Mouse (Mus musculus) layer of hippocampus, postnatal 36 days (tissue): ENCODE results near the gene Vmn2r96. TPM values are rescaled to one million over a fixed set of nuclear protein-coding genes. Genes with fewer than 3 reads are reported as not detected.
"Not testable (repeated sequence)": the region's sequence is repeated elsewhere in the genome, so short reads cannot be mapped to it uniquely, and the experiment has no call there.

Experiments
- DNase-seq, 2 experiments: peaks; one replicate each; pipeline ENCODE4 v3.0.0; 2022
- total RNA-seq, 2 experiments: library from RNA; stranded (reverse); gene quantifications; 2 replicates each; pipeline ENCODE4 v1.2.3; 2021

Gene Vmn2r96
- not detected for total RNA-seq

DNA sequence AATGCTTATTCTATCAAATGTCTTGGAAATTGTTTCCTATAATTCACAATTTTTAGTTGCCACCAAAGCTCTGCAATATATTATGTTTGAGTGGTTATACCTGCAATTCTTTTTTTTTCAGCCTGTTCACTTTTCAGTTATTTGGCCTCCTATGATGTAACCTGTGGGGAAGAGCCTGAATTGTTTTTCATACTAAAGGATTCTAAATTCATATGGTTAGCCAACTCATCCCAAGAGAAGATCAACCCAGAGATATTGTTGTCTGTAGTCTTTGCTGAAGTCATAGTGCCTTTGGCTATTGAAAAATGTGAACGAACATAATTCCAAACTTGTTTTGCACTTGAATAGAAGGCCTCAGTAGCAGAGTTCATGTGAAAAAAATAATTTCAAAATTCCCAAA is at the start of gene Vmn2r96:
Vmn2r96 (plus strand) TSS at position 301 of the 400 bp plus-strand sequence.
- DNase-seq, result not testable (repeated sequence)

GRCm38 (mm10) chr17:18523371-18523770 is 49.6 kb upstream of the Vmn2r96 start:
- DNase-seq, result no peak

DNA sequence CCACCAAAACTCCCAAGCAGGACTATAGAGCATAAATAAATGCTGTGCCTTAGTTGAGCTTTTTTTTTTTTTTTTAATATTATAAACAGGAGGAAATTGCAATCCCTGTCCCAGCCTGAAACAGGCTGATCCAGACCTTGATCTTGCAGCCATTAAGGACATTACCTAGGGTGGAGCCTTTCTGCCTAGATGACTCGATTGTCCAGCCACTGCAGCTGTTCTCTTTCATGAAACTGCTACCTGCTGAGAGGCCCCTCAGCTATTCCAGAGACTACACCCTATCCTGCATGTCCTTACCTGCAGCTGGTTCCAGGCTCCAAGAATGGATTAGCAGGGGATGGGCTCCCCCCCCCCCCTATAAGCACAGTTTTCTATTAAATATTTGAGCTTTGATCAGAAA is 49.0 kb upstream of the Vmn2r96 start:
- no peak for DNase-seq

DNA sequence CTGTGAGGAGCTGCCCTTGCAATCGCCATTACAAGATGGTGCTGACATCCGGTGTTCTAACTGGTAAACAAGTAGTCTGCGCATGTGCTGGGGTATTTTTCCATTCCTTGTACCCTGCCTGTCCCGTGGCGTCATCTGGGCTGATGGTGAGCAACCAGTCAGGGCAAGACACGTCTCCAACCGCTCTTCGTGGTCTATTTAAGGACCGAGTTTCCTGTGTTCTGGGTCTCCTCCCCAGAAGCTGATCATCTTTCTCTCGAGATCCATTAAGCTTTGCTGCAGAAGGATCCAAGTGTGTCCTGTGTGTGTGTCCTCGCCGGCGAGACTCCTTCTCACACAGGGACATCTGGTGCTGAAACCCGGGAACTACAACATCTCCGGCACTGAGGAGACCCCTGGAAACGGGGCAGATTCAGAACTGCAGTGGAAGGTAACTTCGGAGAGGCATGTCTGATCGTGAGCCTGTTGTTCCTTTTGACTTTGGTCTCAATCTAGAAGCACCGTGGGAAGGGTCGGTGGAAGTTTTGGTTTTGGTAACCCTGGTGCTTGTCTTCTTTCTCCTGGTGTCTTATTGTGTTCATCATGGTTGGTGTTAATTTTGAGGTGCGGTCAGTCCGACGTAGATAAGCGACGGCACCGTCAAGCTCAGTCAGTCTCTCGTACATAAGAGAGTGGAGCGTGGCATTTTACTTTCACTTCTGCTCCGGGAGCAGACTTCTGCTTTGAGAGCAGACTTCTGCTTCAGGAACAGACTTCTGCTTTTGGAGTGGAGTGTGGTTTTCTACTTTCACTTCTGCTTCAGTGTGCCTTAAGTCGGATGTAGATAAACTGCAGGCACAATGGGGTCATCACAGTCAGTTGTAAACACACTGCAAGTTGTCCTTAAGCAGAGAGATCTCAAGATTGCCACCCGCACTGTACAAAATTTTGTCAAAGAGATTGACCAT is 14.5 kb upstream of the Vmn2r96 start:
- DNase-seq, result not testable (repeated sequence)

- DNase-seq, result not testable (repeated sequence)
Measured at GRCm38 (mm10) chr17:18566186-18566585, 6.8 kb upstream of the Vmn2r96 start.

- not testable (repeated sequence) for DNase-seq
Measured at GRCm38 (mm10) chr17:18615151-18615550, 42.2 kb downstream of the Vmn2r96 start.

DNA sequence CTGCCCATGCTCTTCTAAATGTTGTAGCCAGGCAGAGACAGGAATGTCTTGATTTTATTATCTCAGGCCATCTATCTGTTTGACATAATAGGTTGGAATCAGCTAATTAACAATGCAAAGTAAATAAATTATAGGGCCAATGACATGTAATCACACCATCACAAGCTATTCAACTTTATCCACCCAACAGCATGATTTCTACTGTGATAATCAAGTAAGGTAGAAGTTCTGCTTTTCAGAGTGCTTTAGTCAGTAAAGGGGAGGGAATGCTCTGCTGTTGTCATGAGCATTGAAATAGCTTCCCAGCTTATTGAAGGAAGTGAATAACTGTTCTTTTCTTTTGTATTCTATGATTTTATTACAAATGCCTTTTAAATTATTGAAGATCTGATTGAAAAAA is 53.6 kb downstream of the Vmn2r96 start:
- no peak for DNase-seq

Other genes with a start within 250 kb of the Vmn2r96 start
- under 1 TPM in 1 of 2 experiments, not detected in 1; 0.03 TPM for gene Vmn2r95, start 149.1 kb upstream of the Vmn2r96 start, total RNA-seq